Mouse (Mus musculus): Measurements from ENCODE around the gene Dagla. TPM values are rescaled to one million over a fixed set of nuclear protein-coding genes. Genes with fewer than 3 reads are reported as not detected.
A peak's percentile ranks its signal among the peaks of the same experiment; 100 is the strongest.

Dagla gene
- total RNA-seq, 2 experiments from 2014 or later: not detected

- ATAC-seq (replicated peaks; ENCODE audit: low FRiP score, low TSS enrichment, poor library complexity, severe bottlenecking): no peak
These were observed 88.6 kb downstream of the Dagla start for GRCm38 (mm10) chr19:10216101-10216500.

DNA sequence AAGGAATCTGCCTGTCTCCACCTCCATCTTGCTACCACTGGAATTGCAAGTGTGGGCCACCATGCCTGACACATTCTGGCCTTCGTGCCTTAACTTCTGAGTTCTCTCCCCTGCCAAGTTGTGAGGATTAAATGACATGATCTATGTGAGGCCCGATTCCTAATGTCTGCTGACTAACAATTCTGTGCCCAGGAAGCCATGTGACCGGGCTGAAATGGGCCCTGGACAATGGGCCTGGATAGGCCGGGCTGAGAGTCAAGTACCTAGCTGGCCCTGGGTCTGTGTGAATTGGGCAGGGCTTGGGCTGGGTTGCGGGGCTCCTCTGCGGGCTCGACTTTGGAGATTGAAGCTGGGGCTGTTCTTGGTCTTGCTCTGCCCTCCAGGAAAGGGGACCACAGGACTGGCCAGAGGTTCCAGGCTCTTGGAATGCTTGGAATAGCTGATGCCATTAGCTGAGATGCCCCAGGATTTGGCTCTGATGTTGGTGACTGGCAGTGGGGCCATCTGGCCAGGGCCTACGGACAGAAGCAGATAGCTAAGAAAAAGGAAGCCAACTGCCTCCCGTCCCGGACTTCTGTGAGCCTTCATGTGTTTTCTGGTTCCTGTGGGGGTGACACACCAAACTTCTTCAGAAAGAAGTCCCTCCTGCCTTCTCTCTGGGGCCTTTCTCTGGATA, 90.7 kb downstream of the Dagla start:
- ATAC-seq (replicated peaks; ENCODE audit: low FRiP score, low TSS enrichment, poor library complexity, severe bottlenecking): no peak

- peak; percentile 50; the same call in 1 of the 2 replicates for ATAC-seq (replicated peaks; ENCODE audit: low FRiP score, low TSS enrichment, poor library complexity, severe bottlenecking)
These were observed 93.8 kb downstream of the Dagla start for GRCm38 (mm10) chr19:10210885-10211284.

DNA sequence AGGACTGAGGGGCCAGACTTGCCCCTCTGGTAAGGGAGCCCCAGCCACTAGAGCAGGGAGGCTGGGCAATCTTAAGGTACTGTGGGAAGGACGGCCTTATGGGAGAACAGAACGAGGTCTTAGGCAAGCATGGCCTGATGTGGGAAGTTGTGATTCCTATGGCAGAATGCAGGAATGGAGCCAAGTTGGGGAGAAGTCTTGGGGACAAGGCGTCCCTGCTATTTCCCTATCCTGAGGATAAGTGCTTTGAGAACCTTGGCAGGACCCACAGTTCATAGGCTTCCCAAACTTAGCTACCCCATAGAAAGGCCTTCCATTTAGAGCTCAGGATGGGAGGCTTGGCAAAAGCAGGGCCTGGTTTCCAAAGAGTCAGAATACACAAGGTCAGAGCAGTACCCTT, 95.8 kb downstream of the Dagla start:
- ATAC-seq (replicated peaks; ENCODE audit: low FRiP score, low TSS enrichment, poor library complexity, severe bottlenecking): no peak

DNA sequence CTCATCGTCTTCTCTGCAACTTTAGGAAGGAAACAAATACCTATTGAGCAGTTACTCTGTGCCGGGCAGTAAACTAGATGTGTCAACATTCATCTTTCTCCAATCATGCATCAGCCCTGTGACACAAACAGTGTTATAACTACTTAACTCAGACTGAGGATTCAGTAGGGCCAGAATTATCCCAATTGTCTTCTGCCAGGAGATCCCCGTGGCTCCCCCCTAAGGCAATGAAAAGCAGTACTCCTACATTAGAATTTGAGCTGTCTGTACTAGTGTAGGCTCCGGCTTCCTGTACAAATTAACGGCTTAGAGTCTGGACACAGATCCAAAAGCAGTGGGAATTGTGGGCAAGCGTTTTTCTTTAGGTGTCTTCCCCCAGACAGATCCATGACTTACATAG, 99.6 kb downstream of the Dagla start:
- no peak for ATAC-seq (replicated peaks; ENCODE audit: low FRiP score, low TSS enrichment, poor library complexity, severe bottlenecking)

DNA sequence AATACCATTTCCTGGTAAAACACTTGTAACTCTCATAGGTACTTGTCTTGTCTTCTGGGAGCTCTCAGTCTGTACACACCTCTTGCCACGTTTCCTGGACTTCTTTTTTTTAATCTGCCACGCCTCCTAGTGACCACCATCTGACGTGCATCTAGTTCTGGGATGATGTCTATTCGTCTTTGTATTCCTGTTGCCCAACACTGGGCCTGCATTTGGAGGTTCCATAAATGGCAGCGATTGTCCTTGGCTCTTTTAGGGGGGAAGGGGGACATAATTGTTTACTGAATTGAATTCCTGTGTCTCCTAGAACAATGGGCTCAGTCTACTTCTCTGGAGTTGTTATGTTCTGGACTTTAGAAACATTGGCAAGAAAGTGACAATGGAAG, 100.1 kb downstream of the Dagla start:
- peak; percentile 49; the same call in 1 of the 2 replicates for ATAC-seq (replicated peaks; ENCODE audit: low FRiP score, low TSS enrichment, poor library complexity, severe bottlenecking)

DNA sequence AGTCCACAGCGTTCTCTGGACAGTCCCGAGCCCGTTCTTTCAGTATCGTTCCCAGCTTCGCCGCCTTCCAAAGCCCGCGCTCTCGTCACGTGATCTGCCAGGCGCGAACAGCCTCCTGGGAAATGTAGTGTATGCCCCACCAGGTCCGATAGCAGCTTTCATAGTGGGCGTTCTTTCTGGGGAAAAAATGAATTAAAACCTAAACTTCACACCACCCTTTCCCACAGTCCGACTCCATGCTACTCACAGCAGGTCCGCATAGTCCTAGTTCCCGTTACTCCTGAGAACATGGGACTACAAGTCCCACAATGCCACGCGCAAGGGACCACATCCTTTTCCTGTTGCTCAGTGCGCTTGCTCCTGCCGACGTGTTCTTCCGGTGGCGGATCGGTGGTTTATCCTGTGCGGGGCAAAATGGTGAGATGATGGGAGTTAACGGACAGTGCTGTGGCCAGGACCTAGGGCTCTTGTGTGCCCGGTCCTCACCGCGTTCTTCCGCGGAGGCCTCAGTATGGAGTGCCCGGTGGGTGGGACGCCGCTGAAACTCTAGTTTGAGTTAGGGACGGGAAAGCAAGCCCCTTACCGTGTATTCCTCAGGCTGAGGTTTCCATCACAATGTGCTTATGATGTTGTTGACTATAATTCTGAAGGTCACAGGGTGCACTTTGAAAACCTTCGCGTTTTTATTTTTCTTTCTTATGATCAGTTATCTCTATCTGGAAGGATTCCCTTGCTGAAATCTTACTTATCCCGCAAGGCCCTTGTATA, 100.6 kb downstream of the Dagla start, which contains the start of the genes Tmem258 and Fen1:
Gene Tmem258 (plus strand): TSS at position 167 of the 768 bp plus-strand sequence.
Gene Fen1 (minus strand): TSS at position 322 of the 768 bp plus-strand sequence.
- ATAC-seq (replicated peaks; ENCODE audit: low FRiP score, low TSS enrichment, poor library complexity, severe bottlenecking): peak; percentile 78

GRCm38 (mm10) chr19:10203146-10203847, 101.4 kb downstream of the Dagla start:
- ATAC-seq (replicated peaks; ENCODE audit: low FRiP score, low TSS enrichment, poor library complexity, severe bottlenecking): peak; percentile 81

- peak; percentile 56 for ATAC-seq (replicated peaks; ENCODE audit: low FRiP score, low TSS enrichment, poor library complexity, severe bottlenecking)
These were observed 106.0 kb downstream of the Dagla start for GRCm38 (mm10) chr19:10198723-10199122.

GRCm38 (mm10) chr19:10198286-10198685, 106.4 kb downstream of the Dagla start:
- ATAC-seq (replicated peaks; ENCODE audit: low FRiP score, low TSS enrichment, poor library complexity, severe bottlenecking): no peak

GRCm38 (mm10) chr19:10197130-10197529, 107.5 kb downstream of the Dagla start:
- no peak for ATAC-seq (replicated peaks; ENCODE audit: low FRiP score, low TSS enrichment, poor library complexity, severe bottlenecking)

Other genes with a start within 250 kb of the Dagla start
- 67.8 and 78.3 TPM in 2 replicates for gene Fads2, start 203.1 kb downstream of the Dagla start, total RNA-seq (2014; fragmentation: Nextera tagmentation)
- 47.2 and 69.6 TPM in 2 replicates for gene Fads2, start 203.1 kb downstream of the Dagla start, total RNA-seq (2017)
- 50.6 and 51.2 TPM in 2 replicates for gene Fads1, start 122.0 kb downstream of the Dagla start, total RNA-seq (2014; fragmentation: Nextera tagmentation)
- 23.2 and 26.6 TPM in 2 replicates for gene Fads1, start 122.0 kb downstream of the Dagla start, total RNA-seq (2017)
- 222 and 247 TPM in 2 replicates for gene Tmem258, start 100.9 kb downstream of the Dagla start, total RNA-seq (2014; fragmentation: Nextera tagmentation)
- 196 and 256 TPM in 2 replicates for gene Tmem258, start 100.9 kb downstream of the Dagla start, total RNA-seq (2017)
- 112 and 116 TPM in 2 replicates for gene Fen1, start 100.7 kb downstream of the Dagla start, total RNA-seq (2014; fragmentation: Nextera tagmentation)
- 136 and 160 TPM in 2 replicates for gene Fen1, start 100.7 kb downstream of the Dagla start, total RNA-seq (2017)
- not detected in 2 replicates for gene Myrf, start 64.1 kb downstream of the Dagla start, total RNA-seq (2014; fragmentation: Nextera tagmentation)
- gene Myrf, start 64.1 kb downstream of the Dagla start, total RNA-seq (2017): not detected in 2 replicates
- not detected in 2 replicates for gene Syt7, start 84.2 kb upstream of the Dagla start, total RNA-seq (2014; fragmentation: Nextera tagmentation)
- gene Syt7, start 84.2 kb upstream of the Dagla start, total RNA-seq (2017): not detected in 2 replicates
- gene Lrrc10b, start 152.6 kb upstream of the Dagla start, total RNA-seq (2014; fragmentation: Nextera tagmentation): not detected in 2 replicates
- gene Lrrc10b, start 152.6 kb upstream of the Dagla start, total RNA-seq (2017): not detected in 2 replicates
- 0.57 TPM in 1 of 2 replicates, not detected in the other for gene Ppp1r32, start 178.1 kb upstream of the Dagla start, total RNA-seq (2014; fragmentation: Nextera tagmentation)
- not detected in 2 replicates for gene Ppp1r32, start 178.1 kb upstream of the Dagla start, total RNA-seq (2017)
- gene Cpsf7, start 220.4 kb upstream of the Dagla start, total RNA-seq (2014; fragmentation: Nextera tagmentation): 98.2 and 112 TPM in 2 replicates
- gene Cpsf7, start 220.4 kb upstream of the Dagla start, total RNA-seq (2017): 36.3 and 39.4 TPM in 2 replicates
- gene Sdhaf2, start 221.3 kb upstream of the Dagla start, total RNA-seq (2014; fragmentation: Nextera tagmentation): 71.9 and 73.0 TPM in 2 replicates
- 61.3 and 105 TPM in 2 replicates for gene Sdhaf2, start 221.3 kb upstream of the Dagla start, total RNA-seq (2017)